Mouse (Mus musculus): ENCODE data around the gene Ralgps1. TPM values are rescaled to one million over a fixed set of nuclear protein-coding genes. Genes with fewer than 3 reads are reported as not detected.

Gene Ralgps1
- polyA plus RNA-seq, 1 experiment, result 20.4 TPM

DNA sequence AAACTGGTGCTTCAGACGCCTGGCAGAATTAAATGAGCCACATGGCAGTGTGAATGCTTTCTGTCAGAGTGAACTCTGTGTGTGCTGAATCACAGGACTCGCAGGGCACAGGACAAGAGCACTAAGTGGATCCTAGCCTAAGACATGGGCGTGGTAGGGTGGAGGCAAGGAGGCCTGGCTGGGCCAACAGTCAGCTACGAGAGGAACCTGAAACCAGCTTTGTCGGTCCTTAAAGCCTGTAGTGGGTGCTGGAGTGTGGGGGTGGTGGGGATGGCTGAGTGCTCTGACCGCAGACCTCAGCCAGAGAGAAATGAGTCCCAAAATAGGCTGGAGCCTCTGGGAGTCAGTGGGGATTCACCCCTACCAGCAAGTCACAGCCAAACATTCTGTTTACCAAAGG is 168.0 kb downstream of the Ralgps1 start:
- Histone ChIP-seq H3K27me3 (ENCODE audit: control insufficient read depth, insufficient read depth, low read length) (no peaks in the 10 kb centered on the region), H3K27ac (ENCODE audit: control insufficient read depth, insufficient read depth, low read length) (no peak overlapping the region), H3K36me3 (ENCODE audit: control insufficient read depth, insufficient read depth, low read length) (no peaks in the 10 kb centered on the region), H3K4me3 (ENCODE audit: control insufficient read depth, insufficient read depth, low read length) (no peak overlapping the region), H3K4me1 (replicated peaks; ENCODE audit: control insufficient read depth, insufficient read depth, low read length) (peaks cover 49% of the 10 kb centered on the region)
- TF ChIP-seq CTCF (IDR thresholded peaks at IDR 0.05; ENCODE audit: borderline replicate concordance, control insufficient read depth, extremely low read depth, insufficient read depth, low read length, poor library complexity) (no peak), POLR2A (IDR thresholded peaks at IDR 0.05; ENCODE audit: control insufficient read depth, extremely low read depth, insufficient read depth, low read length, poor library complexity) (no peak)
- WGBS, result 79% methylated on average over 6 of the region's 6 CpGs
- DNase-seq, result no peak

DNA sequence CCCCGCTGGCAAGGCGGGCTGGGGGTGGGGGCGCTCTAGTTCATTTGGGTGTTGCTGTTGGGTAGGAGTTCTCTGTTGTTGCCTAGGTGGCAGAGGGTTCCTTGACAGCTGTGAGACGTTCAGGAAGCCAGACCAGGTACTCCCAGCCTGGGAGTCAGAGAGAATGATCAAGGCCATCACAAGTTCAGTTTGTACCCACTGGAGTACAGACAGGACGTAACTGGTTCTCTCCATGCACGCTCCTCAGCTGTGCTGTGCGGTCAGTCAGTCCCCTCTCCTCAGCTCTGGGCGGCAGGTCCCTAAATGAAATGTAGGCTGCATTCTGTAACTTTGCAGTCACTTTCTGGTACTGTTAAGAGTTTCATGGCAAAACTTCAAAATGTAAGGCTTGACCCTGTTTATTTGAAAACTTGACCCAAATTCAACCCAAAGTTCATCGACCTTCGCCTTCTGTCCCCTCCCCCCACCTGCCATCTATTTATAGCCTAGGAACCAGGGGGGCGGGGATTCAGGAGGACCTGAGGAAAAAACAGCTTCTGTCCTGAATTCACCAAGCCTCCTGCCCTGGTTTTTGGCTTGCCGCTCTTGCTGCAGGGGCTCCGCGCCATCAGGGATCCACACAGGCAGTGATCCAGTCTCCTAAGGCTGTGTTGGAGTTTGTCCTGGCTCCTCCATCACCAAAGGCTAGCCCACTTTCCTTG is 170.8 kb downstream of the Ralgps1 start:
- no peak for DNase-seq
- TF ChIP-seq CTCF (IDR thresholded peaks at IDR 0.05; ENCODE audit: borderline replicate concordance, control insufficient read depth, extremely low read depth, insufficient read depth, low read length, poor library complexity) (no peak), POLR2A (IDR thresholded peaks at IDR 0.05; ENCODE audit: control insufficient read depth, extremely low read depth, insufficient read depth, low read length, poor library complexity) (no peak)
- H3K4me1 ChIP-seq (replicated peaks; ENCODE audit: control insufficient read depth, insufficient read depth, low read length), result peaks cover 26% of the 10 kb centered on the region
- 87% methylated on average over 14 of the region's 14 CpGs for WGBS
- H3K27ac ChIP-seq (ENCODE audit: control insufficient read depth, insufficient read depth, low read length), result no peak overlapping the region
- no peaks in the 10 kb centered on the region for H3K27me3 ChIP-seq (ENCODE audit: control insufficient read depth, insufficient read depth, low read length)
- no peaks in the 10 kb centered on the region for H3K36me3 ChIP-seq (ENCODE audit: control insufficient read depth, insufficient read depth, low read length)
- H3K4me3 ChIP-seq (ENCODE audit: control insufficient read depth, insufficient read depth, low read length), result no peak overlapping the region

DNA sequence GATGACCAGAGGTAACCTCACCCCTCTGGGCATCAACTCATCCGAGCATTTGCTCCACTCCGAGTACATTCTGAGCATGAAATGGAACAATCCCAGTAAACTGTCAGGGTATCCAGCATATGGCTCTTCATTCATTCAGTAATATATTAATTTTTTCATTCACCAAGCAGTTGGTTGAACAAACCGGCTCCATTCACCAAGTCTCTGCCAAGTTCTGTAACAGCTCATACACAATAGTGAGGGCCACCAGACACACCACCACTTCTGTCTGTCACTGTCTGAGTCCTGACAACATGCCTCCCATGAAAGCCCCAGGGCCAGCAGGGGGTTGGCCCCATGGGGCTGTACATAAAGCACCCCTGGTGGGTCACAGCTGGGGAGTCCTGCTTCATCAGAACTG is 181.3 kb downstream of the Ralgps1 start:
- H3K4me1 ChIP-seq (replicated peaks; ENCODE audit: control insufficient read depth, insufficient read depth, low read length), result no peaks in the 10 kb centered on the region
- WGBS, result 95% methylated on average over 3 of the region's 3 CpGs
- no peak for DNase-seq
- H3K27me3 ChIP-seq (ENCODE audit: control insufficient read depth, insufficient read depth, low read length), result no peaks in the 10 kb centered on the region
- TF ChIP-seq CTCF (IDR thresholded peaks at IDR 0.05; ENCODE audit: borderline replicate concordance, control insufficient read depth, extremely low read depth, insufficient read depth, low read length, poor library complexity) (no peak), POLR2A (IDR thresholded peaks at IDR 0.05; ENCODE audit: control insufficient read depth, extremely low read depth, insufficient read depth, low read length, poor library complexity) (no peak)
- no peak overlapping the region for H3K4me3 ChIP-seq (ENCODE audit: control insufficient read depth, insufficient read depth, low read length)
- H3K36me3 ChIP-seq (ENCODE audit: control insufficient read depth, insufficient read depth, low read length), result no peaks in the 10 kb centered on the region
- no peak overlapping the region for H3K27ac ChIP-seq (ENCODE audit: control insufficient read depth, insufficient read depth, low read length)

- H3K27ac ChIP-seq (ENCODE audit: control insufficient read depth, insufficient read depth, low read length), result no peak overlapping the region
- H3K4me3 ChIP-seq (ENCODE audit: control insufficient read depth, insufficient read depth, low read length), result no peak overlapping the region
- H3K4me1 ChIP-seq (replicated peaks; ENCODE audit: control insufficient read depth, insufficient read depth, low read length), result no peaks in the 10 kb centered on the region
- no peak for TF ChIP-seq CTCF (IDR thresholded peaks at IDR 0.05; ENCODE audit: borderline replicate concordance, control insufficient read depth, extremely low read depth, insufficient read depth, low read length, poor library complexity)
- TF ChIP-seq POLR2A (IDR thresholded peaks at IDR 0.05; ENCODE audit: control insufficient read depth, extremely low read depth, insufficient read depth, low read length, poor library complexity), result no peak
- DNase-seq, result no peak
- H3K36me3 ChIP-seq (ENCODE audit: control insufficient read depth, insufficient read depth, low read length), result no peaks in the 10 kb centered on the region
- WGBS, result 97% methylated on average over 6 of the region's 6 CpGs
- H3K27me3 ChIP-seq (ENCODE audit: control insufficient read depth, insufficient read depth, low read length), result no peaks in the 10 kb centered on the region
Measured at GRCm38 (mm10) chr2:33188925-33189670, 182.2 kb downstream of the Ralgps1 start.

DNA sequence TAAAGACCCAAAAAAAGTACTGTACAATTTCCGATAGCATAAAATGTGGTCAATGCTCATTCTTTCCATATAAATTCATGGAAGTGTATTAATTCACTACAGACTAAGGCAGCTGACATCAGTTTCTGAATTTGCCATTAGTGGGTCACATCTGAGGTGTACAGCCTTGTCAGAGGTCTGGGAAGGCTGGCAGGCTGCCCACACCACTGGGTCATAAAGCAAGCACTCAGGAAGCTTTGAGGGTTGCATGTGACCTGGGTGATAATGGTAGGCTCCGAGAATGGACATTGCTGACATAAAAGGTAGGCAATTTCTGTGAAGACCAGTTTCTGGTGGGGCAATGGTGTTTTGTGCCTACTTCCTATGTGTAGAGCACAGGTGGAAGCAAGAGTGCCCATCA is 183.4 kb downstream of the Ralgps1 start:
- DNase-seq, result no peak
- Histone ChIP-seq H3K4me3 (ENCODE audit: control insufficient read depth, insufficient read depth, low read length) (no peak overlapping the region), H3K36me3 (ENCODE audit: control insufficient read depth, insufficient read depth, low read length) (no peaks in the 10 kb centered on the region), H3K27ac (ENCODE audit: control insufficient read depth, insufficient read depth, low read length) (no peak overlapping the region), H3K27me3 (ENCODE audit: control insufficient read depth, insufficient read depth, low read length) (no peaks in the 10 kb centered on the region), H3K4me1 (replicated peaks; ENCODE audit: control insufficient read depth, insufficient read depth, low read length) (no peaks in the 10 kb centered on the region)
- TF ChIP-seq POLR2A (IDR thresholded peaks at IDR 0.05; ENCODE audit: control insufficient read depth, extremely low read depth, insufficient read depth, low read length, poor library complexity) (no peak), CTCF (IDR thresholded peaks at IDR 0.05; ENCODE audit: borderline replicate concordance, control insufficient read depth, extremely low read depth, insufficient read depth, low read length, poor library complexity) (no peak)
- WGBS, result 81% methylated on average over 2 of the region's 2 CpGs

DNA sequence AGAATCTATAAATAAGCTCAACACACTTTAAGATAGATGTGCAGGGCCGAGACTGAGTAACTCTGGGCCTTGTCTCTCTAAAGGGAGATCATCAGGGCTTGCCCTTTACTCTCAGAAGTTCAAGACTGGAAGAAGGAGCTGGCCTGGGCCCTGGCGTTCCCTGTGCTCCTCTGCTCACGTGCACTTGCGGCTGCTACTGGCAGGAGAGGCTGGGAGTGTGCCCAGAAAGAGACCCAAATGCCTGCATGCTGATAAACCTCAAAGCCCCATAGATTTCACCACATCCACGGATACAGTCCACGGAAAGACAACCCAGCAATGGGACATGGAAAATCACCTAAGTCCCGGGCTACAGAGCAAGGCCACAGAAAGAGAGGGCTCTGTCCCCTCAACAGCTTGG is 184.8 kb downstream of the Ralgps1 start:
- no peak for DNase-seq
- 96% methylated on average over 7 of the region's 7 CpGs for WGBS
- no peak for TF ChIP-seq POLR2A (IDR thresholded peaks at IDR 0.05; ENCODE audit: control insufficient read depth, extremely low read depth, insufficient read depth, low read length, poor library complexity)
- TF ChIP-seq CTCF (IDR thresholded peaks at IDR 0.05; ENCODE audit: borderline replicate concordance, control insufficient read depth, extremely low read depth, insufficient read depth, low read length, poor library complexity), result no peak
- Histone ChIP-seq H3K27ac (ENCODE audit: control insufficient read depth, insufficient read depth, low read length) (no peak overlapping the region), H3K4me3 (ENCODE audit: control insufficient read depth, insufficient read depth, low read length) (no peak overlapping the region), H3K4me1 (replicated peaks; ENCODE audit: control insufficient read depth, insufficient read depth, low read length) (no peaks in the 10 kb centered on the region), H3K36me3 (ENCODE audit: control insufficient read depth, insufficient read depth, low read length) (no peaks in the 10 kb centered on the region), H3K27me3 (ENCODE audit: control insufficient read depth, insufficient read depth, low read length) (no peaks in the 10 kb centered on the region)

Measured in thymus, adult 2 months (tissue).